Mouse (Mus musculus): ENCODE measurements around the gene Bola1. TPM values are rescaled to one million over a fixed set of nuclear protein-coding genes. Genes with fewer than 3 reads are reported as not detected.

Bola1 gene
- polyA plus RNA-seq, 1 experiment from 2014 or later, result 60.7 TPM

DNA sequence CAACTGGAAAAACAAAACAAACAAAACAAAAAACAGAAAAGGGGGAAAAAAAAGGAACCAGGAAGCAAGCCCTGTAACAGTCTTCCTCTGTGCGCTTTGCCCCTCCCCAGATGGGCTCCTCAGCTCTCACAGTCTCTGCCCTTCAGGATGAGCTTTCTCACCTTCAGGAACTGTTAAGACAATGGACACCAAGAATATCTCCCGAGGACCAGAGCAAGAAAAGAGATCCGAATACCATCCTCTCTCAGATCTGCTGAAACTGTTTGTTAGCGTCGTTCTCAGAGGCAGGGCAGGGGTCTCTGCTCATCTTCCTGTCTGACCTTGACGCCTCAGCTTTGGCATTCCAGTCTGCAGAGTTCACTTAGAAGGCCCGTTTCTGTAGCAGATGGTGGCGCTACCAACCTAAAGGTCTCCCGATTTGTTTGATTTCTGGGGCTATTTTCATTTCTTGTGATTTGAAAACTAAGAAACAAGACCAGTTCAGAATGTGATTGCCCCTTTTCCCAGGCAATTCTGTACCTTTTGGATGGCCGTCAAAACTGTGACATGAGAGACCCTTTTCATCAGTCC, 48.4 kb downstream of the Bola1 start:
- Histone ChIP-seq H3K36me3 (peaks cover 7% of the 10 kb centered on the region), H3K9me3 (no peaks in the 10 kb centered on the region), H3K27me3 (replicated peaks) (no peaks in the 10 kb centered on the region), H3K9ac (peak overlapping the region; percentile 84), H3K4me3 (replicated peaks) (peak overlapping the region; percentile 78; the same call in 1 of the 2 replicates), H3K27ac (peak overlapping the region; percentile 42; the same call in 1 of the 2 replicates), H3K4me1 (replicated peaks) (peaks cover 15% of the 10 kb centered on the region), H3K4me2 (replicated peaks) (peak overlapping the region; percentile 84)
- WGBS, result 56% methylated on average over 10 of the region's 10 CpGs
- no peak for ATAC-seq

DNA sequence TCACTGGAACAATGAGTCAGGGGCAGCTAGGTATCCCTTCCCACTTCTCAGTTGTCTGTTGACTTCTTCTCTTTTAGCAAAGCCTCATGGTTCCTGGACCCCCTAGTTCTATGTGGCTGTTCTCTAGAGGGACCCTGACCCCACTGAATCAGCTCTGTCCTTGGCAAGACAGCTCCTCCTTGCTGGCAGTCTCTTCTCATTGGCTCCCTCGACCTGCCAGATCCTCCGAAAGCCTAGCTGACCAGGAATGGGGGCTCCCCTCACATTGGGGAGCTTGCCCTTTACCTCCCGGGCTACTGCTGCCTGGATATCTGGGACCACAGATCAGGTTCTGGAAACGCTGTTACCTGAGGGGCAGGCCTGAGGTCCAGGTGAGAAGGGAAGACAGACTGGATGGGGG, 49.2 kb downstream of the Bola1 start:
- ATAC-seq, result no peak
- H3K4me2 ChIP-seq (replicated peaks), result no peak overlapping the region
- H3K36me3 ChIP-seq, result peaks cover 5% of the 10 kb centered on the region; the same call in 1 of the 2 replicates
- no peak overlapping the region for H3K27ac ChIP-seq
- no peaks in the 10 kb centered on the region for H3K9me3 ChIP-seq
- H3K9ac ChIP-seq, result no peak overlapping the region
- H3K27me3 ChIP-seq (replicated peaks), result no peaks in the 10 kb centered on the region
- no peak overlapping the region for H3K4me3 ChIP-seq (replicated peaks)
- WGBS, result 86% methylated on average over 4 of the region's 4 CpGs
- H3K4me1 ChIP-seq (replicated peaks), result peaks cover 15% of the 10 kb centered on the region

DNA sequence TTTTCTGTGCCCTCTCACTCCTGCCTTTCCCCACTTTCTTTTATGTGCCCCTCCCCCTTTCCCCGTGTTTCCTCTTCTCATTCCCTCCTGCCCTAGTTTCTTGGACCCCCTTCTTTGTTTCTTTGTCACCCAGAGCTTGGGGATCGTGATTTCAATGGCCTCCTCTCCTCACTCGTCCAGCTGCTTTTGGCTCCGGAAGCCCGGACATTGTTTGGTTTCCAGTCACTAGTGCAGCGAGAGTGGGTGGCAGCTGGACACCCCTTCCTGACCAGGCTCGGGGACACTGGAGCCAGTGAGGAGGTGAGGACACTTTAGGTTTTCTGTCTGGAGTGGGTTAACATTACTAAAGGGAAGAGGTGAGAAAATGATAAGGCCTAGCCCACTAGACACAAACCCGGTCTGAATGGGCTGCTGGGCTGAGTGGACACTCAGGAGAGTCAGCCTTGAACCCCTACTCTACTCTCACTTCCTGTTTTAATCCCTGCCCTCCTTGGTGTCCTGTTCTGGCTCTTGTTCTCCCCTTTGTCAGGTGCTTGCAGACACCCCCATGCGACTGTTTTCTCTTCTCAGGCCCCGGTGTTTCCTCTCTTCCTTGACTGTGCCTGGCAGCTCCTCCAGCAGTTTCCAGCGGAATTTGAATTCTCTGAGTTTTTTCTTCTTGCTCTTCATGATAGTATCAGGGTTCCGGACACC, 50.9 kb downstream of the Bola1 start:
- no peaks in the 10 kb centered on the region for H3K27me3 ChIP-seq (replicated peaks)
- H3K4me1 ChIP-seq (replicated peaks), result 0 out of 2 replicates have a peak, but pooled peaks cover 11% of the 10 kb centered on the region
- peaks cover 3% of the 10 kb centered on the region; the same call in 1 of the 2 replicates for H3K36me3 ChIP-seq
- no peaks in the 10 kb centered on the region for H3K9me3 ChIP-seq
- no peak overlapping the region for H3K27ac ChIP-seq
- 69% methylated on average over 12 of the region's 12 CpGs for WGBS
- no peak for ATAC-seq
- H3K4me3 ChIP-seq (replicated peaks), result no peak overlapping the region
- H3K4me2 ChIP-seq (replicated peaks), result no peak overlapping the region
- H3K9ac ChIP-seq, result no peak overlapping the region

DNA sequence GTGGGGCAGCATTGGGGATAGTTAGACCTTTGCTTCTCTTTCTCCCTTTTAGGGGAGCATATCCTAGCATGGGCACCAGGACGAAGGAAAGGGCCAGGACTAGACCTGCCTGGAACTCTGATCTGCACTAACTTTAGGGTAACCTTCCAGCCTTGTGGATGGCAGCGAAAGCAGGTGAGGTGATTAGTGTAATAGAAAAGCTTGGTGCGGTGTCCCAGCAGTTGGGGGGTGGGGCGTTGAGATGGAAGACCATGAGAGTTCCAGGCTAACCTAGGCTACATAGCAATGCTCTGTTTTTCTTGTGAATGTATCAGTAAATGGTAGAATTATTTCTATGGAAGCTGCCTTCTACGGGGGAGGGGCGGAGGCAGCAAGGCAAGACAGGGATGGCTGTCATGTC, 56.5 kb downstream of the Bola1 start:
- WGBS, result 86% methylated on average over 6 of the region's 6 CpGs
- peak overlapping the region; percentile 54 for H3K4me3 ChIP-seq (replicated peaks)
- H3K9me3 ChIP-seq, result no peaks in the 10 kb centered on the region
- H3K9ac ChIP-seq, result peak overlapping the region; percentile 67; the same call in 1 of the 2 replicates
- ATAC-seq, result no peak
- no peaks in the 10 kb centered on the region for H3K27me3 ChIP-seq (replicated peaks)
- peak overlapping the region; percentile 59; the same call in 1 of the 2 replicates for H3K27ac ChIP-seq
- H3K36me3 ChIP-seq, result no peaks in the 10 kb centered on the region
- H3K4me2 ChIP-seq (replicated peaks), result peak overlapping the region; percentile 92
- peaks cover 6% of the 10 kb centered on the region for H3K4me1 ChIP-seq (replicated peaks)

DNA sequence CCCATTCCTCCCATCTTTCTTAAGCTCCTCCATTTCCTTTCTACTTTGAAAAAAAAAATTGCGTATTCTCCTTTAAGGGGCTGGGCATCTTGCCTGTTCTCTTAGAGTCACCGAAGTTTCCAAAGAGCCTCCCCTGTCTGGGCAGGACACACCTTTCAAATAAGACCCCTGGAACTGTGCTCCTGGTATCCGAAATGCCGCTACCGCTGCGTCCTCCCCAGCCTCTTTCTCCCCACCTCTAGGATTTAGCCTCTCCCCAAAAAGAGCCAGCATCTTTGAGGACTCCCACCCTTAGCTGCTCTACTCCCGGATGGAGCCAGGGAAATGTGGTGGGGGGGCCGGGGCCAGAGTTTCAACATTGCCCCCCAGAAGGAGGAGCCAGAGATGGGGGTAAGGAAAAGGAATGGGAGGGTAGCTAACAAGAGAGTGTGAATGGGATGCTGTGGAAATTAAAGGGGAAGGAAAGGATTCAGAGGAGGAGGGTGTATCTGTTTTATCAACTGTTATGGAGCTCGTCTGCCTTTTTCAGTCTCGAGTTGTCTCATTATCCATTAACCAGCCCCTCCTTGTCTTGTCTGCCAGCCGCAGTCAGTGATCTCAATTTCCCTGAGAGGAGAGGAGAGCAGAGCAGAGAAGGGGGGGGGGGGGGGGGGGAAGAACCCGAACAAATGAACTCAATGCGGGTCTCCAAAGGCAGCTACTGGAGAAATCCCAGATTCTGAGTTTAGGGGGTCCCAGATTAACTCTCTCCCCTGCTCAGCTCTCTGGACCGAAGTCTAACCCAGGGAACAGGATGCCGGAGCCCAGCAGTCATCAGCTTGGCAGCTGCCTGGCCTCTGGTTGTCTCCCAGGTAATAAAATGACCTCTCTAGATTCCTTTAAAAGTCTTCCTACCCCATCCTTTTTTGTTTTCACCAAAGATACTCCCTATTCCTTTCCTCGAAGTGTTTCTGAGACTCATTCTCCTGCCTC, 57.4 kb downstream of the Bola1 start, which contains the start of gene Mtmr11:
Gene Mtmr11, plus strand, starts transcription at position 136 of the 972 bp plus-strand sequence.
- 3% methylated on average over 16 of the region's 16 CpGs for WGBS
- Histone ChIP-seq H3K4me2 (replicated peaks) (peak within 1 kb of the TSS; percentile 92), H3K27me3 (replicated peaks) (no peaks in the 10 kb centered on the region), H3K27ac (peak within 1 kb of the TSS; percentile 80), H3K4me1 (replicated peaks) (peaks cover 6% of the 10 kb centered on the region), H3K9me3 (no peaks in the 10 kb centered on the region), H3K4me3 (replicated peaks) (peak within 1 kb of the TSS; percentile 54), H3K9ac (peak within 1 kb of the TSS; percentile 67), H3K36me3 (no peaks in the 10 kb centered on the region)
- peak; percentile 50 for ATAC-seq

DNA sequence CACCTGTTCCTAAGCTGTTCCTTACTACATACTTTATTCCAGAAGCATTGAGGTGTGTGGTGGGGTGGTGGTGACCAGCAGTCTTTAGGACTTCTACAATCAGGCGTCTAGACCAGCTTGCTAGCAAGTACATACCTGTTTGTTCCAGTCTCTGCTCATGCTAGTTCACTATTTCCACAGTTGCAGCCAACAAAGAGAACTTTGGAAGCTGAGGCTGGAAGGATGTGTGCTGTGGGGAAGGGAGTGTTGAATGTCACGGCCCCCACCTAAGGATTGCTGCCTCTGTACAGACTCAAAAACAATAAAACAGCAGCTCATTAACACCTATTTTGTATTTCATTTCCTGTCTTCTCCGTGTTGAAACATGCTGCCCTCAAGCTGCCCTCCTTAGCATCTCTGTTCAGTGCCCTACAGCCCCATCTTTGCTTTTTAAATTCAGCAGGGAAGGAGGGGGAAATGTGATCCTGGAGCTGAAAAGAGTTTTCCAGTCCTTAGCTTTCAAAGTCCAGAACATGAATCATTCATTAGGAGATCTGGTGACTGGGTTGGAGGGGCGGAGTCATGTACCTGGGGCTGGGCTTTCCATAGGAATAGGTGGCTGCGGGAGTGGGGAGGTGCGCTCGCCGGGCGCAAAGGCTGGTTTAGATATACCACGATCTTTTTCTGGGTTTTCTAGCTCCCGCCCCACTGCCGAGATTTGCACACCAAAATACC, 58.5 kb downstream of the Bola1 start:
- Histone ChIP-seq H3K4me3 (replicated peaks) (peak overlapping the region; percentile 54), H3K9ac (peak overlapping the region; percentile 67), H3K36me3 (no peaks in the 10 kb centered on the region), H3K4me1 (replicated peaks) (peaks cover 6% of the 10 kb centered on the region), H3K4me2 (replicated peaks) (peak overlapping the region; percentile 92), H3K27me3 (replicated peaks) (no peaks in the 10 kb centered on the region), H3K9me3 (no peaks in the 10 kb centered on the region), H3K27ac (peak overlapping the region; percentile 80)
- WGBS, result 2% methylated on average over 12 of the region's 12 CpGs
- peak; percentile 78 for ATAC-seq

DNA sequence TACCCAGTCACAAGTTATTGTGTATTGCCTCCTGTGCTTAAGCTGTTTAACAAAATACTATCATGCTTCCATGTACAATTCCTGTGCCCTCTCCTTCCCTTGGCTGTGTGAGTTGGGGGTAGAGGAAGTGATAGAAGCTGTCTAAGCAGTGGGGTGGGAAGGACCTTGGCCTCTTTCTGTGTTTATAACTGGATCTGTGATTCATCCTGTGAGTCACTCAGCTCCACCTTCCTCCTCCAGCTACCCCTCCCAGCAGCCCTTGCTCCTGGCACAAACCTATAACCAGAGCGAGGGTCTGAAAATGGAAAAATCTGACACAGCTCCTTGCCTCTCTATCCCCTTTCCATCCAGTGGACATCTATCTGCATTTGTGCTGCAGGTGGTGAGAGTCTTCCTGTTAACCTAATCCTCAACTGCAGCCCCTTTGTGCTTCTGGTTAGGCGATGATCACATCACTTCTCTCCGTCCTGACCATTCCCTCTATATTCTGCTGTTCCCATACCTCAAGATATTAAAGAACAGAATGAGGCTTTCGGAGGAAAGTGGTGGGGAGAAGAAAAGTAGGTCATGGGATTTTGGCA, 59.2 kb downstream of the Bola1 start:
- H3K9ac ChIP-seq, result peak overlapping the region; percentile 67; the same call in 1 of the 2 replicates
- peak overlapping the region; percentile 7; the same call in 1 of the 2 replicates for H3K4me3 ChIP-seq (replicated peaks)
- peak overlapping the region; percentile 80 for H3K27ac ChIP-seq
- 23% methylated on average over 4 of the region's 4 CpGs for WGBS
- H3K27me3 ChIP-seq (replicated peaks), result no peaks in the 10 kb centered on the region
- peak; percentile 87 for ATAC-seq
- H3K36me3 ChIP-seq, result 0 out of 2 replicates have a peak, but pooled peaks cover 4% of the 10 kb centered on the region
- peak overlapping the region; percentile 92 for H3K4me2 ChIP-seq (replicated peaks)
- peaks cover 6% of the 10 kb centered on the region for H3K4me1 ChIP-seq (replicated peaks)
- H3K9me3 ChIP-seq, result no peaks in the 10 kb centered on the region

DNA sequence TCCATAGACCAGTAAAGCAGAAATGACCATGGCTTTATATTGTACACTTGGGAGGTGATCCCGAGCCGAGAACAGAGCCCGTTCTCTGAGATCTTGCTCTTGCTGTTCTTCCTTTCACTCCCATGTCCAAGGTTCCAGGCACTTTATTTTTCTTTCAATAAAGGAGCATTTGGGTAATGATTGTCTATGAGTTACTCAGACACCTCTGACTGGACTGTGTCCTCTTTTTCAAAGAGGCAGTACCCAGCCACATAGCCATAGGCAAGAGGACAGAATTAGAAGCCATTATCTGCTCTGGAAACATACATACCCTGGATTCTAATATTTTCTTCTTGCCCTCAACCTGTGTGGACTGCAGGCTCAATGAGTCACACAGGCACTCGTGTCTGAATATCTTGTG, 59.7 kb downstream of the Bola1 start:
- Histone ChIP-seq H3K27ac (peak overlapping the region; percentile 80), H3K27me3 (replicated peaks) (no peaks in the 10 kb centered on the region), H3K4me1 (replicated peaks) (peaks cover 6% of the 10 kb centered on the region), H3K9ac (0 out of 2 replicates have a peak overlapping the region, but pooled peaks have one; percentile 67), H3K9me3 (no peaks in the 10 kb centered on the region), H3K4me3 (replicated peaks) (peak overlapping the region; percentile 7; the same call in 1 of the 2 replicates), H3K36me3 (peaks cover 7% of the 10 kb centered on the region), H3K4me2 (replicated peaks) (peak overlapping the region; percentile 92)
- 51% methylated on average over 4 of the region's 4 CpGs for WGBS
- peak; percentile 9 for ATAC-seq

DNA sequence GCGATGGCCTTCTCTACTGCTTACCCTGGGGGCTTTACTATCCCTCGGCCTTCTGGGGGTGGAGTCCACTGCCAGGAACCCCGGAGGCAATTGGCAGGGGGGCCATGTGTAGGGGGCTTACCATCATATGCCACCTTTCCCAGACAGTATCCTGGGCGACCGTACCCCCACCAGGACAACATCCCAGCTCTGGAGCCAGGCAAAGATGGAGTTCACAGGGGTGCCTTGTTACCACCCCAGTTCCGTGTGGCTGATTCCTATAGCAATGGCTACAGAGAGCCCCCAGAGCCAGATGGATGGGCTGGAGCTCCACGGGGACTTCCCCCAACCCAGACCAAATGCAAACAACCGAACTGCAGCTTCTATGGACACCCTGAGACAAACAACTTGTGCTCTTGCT, 64.0 kb downstream of the Bola1 start:
- Histone ChIP-seq H3K27ac (no peak overlapping the region), H3K36me3 (peaks cover 40% of the 10 kb centered on the region), H3K9me3 (no peaks in the 10 kb centered on the region), H3K4me1 (replicated peaks) (peaks cover 6% of the 10 kb centered on the region), H3K27me3 (replicated peaks) (no peaks in the 10 kb centered on the region), H3K9ac (no peak overlapping the region), H3K4me3 (replicated peaks) (no peak overlapping the region), H3K4me2 (replicated peaks) (no peak overlapping the region)
- ATAC-seq, result no peak
- 83% methylated on average over 8 of the region's 8 CpGs for whole genome bisulfite sequencing

DNA sequence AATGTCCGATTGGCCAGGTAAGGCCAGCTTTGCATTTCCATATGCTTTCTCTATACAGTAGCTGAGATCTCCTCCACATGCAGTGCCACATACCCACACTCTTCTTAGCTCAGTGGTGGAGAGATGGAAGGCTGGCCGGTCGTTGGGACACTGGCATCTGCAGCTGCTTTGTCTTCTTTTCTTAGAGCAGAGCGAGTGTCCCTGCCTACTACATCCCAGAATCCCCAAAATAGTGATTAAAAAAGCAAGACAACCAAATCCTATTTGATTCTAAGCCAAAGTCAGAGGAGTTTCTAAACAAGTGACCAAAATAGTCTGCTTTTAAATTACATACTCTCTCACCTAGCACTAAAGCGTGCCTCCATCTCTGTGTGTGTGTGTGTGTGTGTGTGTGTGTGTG, 66.9 kb downstream of the Bola1 start:
- Histone ChIP-seq H3K9me3 (no peaks in the 10 kb centered on the region), H3K4me3 (replicated peaks) (no peak overlapping the region), H3K4me1 (replicated peaks) (no peaks in the 10 kb centered on the region), H3K27me3 (replicated peaks) (no peaks in the 10 kb centered on the region), H3K27ac (no peak overlapping the region), H3K4me2 (replicated peaks) (no peak overlapping the region), H3K36me3 (peaks cover 40% of the 10 kb centered on the region), H3K9ac (no peak overlapping the region)
- WGBS, result 94% methylated on average over 5 of the region's 5 CpGs
- ATAC-seq, result no peak

DNA sequence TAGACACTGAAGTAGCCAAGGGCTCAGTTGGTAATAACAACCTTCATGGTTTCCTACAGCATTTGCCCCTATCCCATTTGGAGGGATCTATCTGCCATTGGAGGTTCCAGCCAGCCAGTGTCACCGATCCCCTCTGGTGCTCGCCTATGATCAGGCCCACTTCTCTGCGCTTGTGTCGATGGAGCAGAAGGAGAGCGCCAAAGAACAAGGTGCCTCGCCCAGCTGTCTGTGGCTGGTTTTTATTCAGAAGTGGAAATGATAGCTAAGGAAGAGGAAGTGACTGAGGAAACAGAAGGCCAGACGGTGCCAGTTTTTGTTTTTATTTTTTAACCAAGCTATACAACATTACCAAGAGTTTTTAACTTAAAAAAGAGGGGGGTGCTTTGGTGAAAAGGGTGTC, 67.7 kb downstream of the Bola1 start:
- no peak for ATAC-seq
- Histone ChIP-seq H3K36me3 (peaks cover 40% of the 10 kb centered on the region), H3K4me1 (replicated peaks) (no peaks in the 10 kb centered on the region), H3K9me3 (no peaks in the 10 kb centered on the region), H3K4me2 (replicated peaks) (no peak overlapping the region), H3K27me3 (replicated peaks) (no peaks in the 10 kb centered on the region), H3K9ac (no peak overlapping the region), H3K27ac (no peak overlapping the region), H3K4me3 (replicated peaks) (no peak overlapping the region)
- 87% methylated on average over 7 of the region's 7 CpGs for WGBS
